Mouse (Mus musculus) stomach, postnatal 0 days (tissue): ENCODE data around the gene Elmo1.

Source experiments
- CTCF ChIP-seq: IDR thresholded peaks from 2 replicates; pipeline ENCODE4 v1.5.1; 2016; ENCODE audit warnings: antibody characterized with exemption, low read depth, mild to moderate bottlenecking, moderate library complexity
- EP300 ChIP-seq: optimal IDR thresholded peaks from 2 replicates; pipeline ENCODE3; 2016; ENCODE audit warnings: antibody characterized with exemption

GRCm38 (mm10) chr13:20104791-20105190, 14.4 kb downstream of the Elmo1 start:
- no peak for TF ChIP-seq CTCF
- no peak for TF ChIP-seq EP300
